Mouse (Mus musculus) left cerebral cortex, postnatal 36 days (tissue): ENCODE data around the gene Ccdc160. TPM values are rescaled to one million over a fixed set of nuclear protein-coding genes. Genes with fewer than 3 reads are reported as not detected.

Experiments
- DNase-seq, 2 experiments: peaks; one replicate each; pipeline ENCODE4 v3.0.0; 2021 to 2022; ENCODE audit warnings: low spot score in 2 of 2, mixed read lengths in 1 of 2
- intact Hi-C: fragments of 180-260 bp; cut with DNase I; formaldehyde crosslinking; loops from one replicate; pipeline ENCODE4 v1.15.1; 2025
- total RNA-seq, 2 experiments: library from RNA; stranded (reverse); gene quantifications; 2 replicates each; pipeline ENCODE4 v1.2.3; 2021

The Ccdc160 gene
- 1 to 10 TPM; 2.4 to 2.7 TPM for total RNA-seq

DNA sequence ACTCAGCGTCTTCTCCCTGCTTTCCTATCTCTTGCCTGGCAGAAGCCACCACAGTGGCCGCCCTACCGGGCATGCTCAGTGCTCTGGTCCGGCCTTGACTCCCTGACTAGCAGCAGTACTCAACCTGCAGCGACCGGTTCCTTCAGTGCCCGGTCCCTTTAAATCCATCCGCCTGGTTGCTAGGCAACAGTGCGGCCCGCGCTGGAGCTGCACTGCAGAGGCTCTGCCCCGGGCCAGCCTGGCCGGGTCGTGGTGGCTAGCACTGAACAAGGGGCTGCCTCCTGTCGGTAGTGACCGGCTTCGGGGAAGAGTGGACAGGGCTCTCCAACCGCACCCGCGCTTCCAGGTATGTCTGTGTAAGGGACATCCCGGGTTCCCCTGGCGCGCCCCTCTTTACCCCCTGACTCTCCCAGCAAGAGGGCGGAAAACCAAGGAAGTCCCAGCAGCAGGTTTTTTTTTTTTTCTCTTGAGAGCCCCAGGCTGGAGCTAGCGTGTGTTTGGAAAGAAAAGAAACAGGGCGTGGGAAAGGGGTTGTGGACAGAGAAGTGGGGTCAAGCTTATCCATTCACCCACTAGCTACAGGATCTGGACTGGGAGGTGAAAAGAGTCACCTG is at the start of gene Ccdc160:
Gene Ccdc160 (plus strand): TSS at position 221 of the 614 bp plus-strand sequence.
- intact Hi-C loops = no loop called here
- DNase-seq = peak; percentile 55 to 63

GRCm38 (mm10) chrX:52743781-52744180 is 47.2 kb upstream of the Ccdc160 start:
- intact Hi-C loops = no loop called here
- DNase-seq = no peak

DNA sequence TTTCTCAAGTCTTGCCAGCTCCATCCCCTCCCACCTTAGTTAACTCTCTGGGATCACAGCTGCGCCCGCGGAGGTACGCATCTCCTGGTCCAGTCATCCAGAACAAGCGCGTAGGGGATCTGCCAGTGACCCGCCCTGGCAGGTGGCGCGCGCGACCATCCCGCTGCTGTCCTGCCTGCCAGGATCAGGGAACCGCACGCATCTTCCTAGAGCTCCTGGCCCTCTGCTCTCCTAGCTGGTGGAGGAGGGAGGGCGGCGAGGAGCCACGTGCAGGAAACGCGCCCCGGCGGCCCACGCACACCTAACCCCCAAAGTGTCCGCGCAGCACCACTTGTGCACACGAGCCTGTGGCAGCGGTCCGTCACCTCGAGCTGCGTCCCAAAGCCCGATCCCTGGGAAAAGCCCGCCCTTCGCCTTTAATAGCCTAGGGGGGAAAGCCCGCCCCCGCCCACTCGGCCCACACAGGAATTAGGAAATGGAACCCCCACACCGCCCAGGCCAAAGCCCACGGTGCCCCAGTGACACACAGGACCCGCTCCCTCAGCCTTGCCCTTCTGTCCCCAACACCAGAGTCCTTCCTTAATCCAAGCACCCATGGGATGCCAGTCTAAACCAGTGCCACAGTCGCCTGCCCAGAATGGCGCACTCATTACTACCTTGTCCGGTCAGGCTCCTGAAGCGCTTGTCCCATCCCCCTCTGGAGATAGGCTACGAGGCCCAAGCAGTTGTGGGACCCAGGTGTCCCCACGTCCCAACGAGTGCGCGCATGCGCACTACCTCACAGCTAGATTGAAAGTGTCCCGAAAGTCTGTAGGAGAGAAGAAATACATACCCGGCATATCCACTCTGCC is 46.6 kb upstream of the Ccdc160 start:
- DNase-seq = peak in 1 of 2 experiments; percentile 4
- intact Hi-C loops = no loop called here

DNA sequence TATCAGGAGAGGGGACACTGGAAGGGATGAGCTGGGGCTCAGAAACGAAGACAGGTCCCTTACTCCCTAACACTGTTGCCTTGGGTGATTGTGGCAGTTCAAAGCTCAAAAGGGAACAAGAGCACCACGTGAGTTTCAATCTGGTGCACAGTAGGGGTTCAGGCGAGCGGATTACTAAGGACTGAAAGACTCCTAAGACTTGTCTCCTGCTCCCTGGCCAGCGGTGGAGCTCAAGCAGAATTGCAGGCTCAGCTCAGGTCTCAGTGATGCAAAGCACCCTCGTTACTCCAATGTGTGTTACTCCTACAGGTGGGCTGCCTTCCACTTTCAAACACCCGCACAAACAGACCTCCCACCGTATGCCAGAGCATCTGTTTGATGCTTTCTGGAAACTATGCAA is 45.5 kb upstream of the Ccdc160 start:
- intact Hi-C loops = no loop called here
- DNase-seq = no peak

- no peak for DNase-seq
- intact Hi-C loops = no loop called here
These were observed 45.1 kb upstream of the Ccdc160 start for GRCm38 (mm10) chrX:52745917-52746316.

DNA sequence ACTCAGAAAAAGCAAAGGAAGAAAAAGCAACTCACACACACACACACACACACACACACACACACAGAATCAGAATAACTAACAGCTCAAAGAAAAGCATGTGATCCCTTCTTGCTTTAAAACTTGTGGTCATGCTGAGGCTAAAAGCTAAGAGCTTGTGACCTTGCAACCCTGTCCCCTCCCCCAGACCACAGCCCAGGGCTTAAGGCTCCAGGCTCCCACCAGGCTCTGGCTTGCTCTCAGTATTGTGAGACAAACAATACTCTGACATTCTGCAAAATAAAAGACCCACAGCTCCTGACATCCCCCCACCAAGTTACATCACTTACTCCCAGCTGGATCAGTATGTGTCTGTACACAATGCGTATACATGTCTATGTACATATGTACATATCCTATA is 44.2 kb upstream of the Ccdc160 start:
- intact Hi-C loops = no loop called here
- no peak for DNase-seq

- no peak for DNase-seq
- intact Hi-C loops = no loop called here
These were observed 37.4 kb upstream of the Ccdc160 start for GRCm38 (mm10) chrX:52753491-52754085.

- DNase-seq = no peak
- intact Hi-C loops = no loop called here
These were observed 33.8 kb upstream of the Ccdc160 start for GRCm38 (mm10) chrX:52757164-52757563.

DNA sequence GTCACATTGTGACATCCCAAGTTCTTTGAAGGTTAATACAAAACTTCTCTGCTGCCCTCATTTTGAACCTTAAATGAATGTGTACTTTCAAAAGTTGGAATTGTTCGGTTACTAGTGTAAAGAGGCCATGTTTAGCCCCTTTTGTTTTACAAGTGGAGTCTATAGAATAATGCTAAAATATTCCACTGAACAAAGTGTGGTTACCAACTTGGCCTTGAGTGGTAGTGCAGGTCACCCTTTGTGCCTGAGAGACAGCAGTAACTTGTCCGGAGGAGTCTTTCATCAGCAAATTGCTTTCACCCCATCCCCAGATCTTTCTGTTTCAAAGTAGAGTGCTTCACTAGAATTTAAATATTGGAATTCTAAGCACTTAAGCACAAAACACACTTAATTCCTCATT is 31.8 kb upstream of the Ccdc160 start:
- intact Hi-C loops = no loop called here
- DNase-seq = no peak

DNA sequence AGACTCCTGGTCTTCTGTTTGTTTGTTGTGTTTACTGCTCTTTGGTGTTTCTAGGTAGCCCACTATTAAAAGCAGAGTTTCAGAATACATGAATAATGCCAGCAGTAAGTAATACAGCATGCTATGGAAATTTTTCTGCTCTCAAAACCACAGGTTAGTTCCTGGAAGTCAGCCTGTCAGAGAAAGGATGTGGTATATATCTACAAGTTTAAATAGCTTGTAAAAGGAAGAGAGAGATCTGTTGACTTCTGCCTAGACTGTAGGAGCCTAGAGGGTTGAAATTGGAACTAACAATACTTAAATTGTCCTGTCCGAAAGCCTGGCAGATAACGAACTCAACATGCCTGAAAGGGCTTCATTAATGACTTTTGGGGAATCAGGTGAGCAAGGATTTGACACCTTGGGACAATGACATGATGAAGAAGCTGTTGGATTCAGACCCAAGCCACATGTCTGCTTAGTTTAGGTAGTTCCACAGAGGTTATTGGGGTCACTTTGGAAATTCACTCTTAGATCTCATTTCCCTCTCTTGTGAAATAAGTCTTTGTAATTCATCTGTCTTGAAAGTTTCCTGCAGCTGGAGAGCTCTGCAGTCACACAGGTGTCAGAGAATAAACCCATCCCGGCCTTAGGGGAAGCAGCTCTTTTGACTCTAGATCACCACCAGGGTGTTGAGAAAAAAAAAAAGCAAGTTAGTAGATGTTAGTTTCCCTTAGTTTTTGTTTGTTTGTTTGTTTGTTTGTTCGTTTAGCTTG is 30.6 kb upstream of the Ccdc160 start:
- intact Hi-C loops = no loop called here
- no peak for DNase-seq

DNA sequence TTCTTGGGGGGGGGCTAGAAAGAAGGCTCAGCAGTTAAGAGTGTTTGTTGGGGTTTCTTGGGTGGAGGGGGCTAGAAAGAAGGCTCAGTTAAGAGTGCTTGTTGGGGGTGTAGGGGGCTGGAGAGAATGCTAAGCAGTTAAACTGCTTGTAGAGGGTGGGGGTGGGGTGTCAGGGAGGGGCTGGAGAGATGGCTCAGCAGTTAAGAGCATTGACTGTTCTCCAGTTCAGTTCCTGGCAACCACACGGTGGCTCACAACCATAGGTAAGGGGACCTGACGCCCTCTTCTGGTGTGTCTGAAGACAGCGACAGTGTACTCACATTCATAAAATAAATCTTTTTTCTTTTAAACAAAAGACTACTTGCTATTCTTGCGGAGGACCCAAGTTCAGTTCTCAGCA is 28.8 kb upstream of the Ccdc160 start:
- no peak for DNase-seq
- intact Hi-C loops = no loop called here

GRCm38 (mm10) chrX:52775973-52776372 is 15.0 kb upstream of the Ccdc160 start:
- no peak for DNase-seq
- intact Hi-C loops = no loop called here

DNA sequence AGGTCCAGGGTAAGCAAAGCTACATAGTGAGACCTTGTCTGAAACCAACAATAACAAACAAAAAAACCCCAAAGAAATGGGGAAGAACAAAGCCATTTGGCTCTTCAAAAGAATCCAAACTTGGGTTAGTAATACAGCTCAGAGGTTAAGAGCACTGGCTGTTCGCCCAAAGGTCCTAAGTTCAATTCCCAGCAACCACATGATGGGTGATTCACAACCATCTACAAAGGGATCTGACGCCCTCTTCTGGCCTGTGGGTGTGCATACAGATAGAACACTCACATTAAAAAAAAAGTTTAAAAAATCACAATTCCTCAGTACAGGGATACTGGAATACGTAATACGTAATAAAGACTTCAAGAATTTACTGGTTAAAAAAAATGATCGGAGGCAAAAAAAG is 13.3 kb upstream of the Ccdc160 start:
- DNase-seq = no peak
- intact Hi-C loops = no loop called here

- intact Hi-C loops = no loop called here
- no peak for DNase-seq
These were observed 7.1 kb upstream of the Ccdc160 start for GRCm38 (mm10) chrX:52783898-52784297.

DNA sequence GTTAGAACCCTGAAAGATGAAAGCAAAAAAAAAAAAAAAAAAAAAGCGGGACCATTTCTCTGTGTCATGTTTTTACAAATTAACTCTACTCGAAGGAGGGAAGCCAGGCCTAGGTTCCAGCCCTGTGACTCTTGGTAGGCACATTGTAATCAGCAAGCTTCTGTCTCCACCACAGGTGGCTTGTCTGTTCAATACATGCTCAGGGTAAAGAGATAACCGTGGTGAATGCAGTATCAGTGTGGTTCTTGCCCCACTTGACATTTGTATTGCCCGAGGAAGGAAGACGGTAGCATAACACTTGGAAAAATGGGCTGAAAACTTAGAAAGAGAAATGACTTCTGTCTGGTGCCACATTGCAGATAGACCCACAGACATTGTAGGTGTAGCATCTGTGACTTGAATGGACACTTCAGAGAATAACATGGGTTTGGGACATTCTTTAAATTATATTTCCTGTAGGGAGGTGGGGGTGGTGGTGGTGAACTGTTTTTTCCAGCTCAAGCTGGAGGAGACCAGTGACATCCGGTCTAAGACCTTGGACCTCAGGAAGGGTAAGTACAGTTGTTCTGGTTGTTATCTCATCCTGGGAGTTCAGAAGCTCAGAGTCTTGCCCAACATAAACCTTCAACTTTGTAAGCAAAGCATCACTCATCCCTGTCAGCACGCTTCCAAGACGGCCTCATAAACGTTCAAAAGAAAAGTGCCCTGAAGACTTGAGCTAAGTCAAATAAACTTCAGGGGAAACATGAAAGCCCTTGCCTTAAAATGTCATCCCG is 1.1 kb downstream of the Ccdc160 start:
- no peak for DNase-seq
- intact Hi-C loops = no loop called here

- intact Hi-C loops = no loop called here
These were observed 1.9 kb downstream of the Ccdc160 start for GRCm38 (mm10) chrX:52792861-52793260.

DNA sequence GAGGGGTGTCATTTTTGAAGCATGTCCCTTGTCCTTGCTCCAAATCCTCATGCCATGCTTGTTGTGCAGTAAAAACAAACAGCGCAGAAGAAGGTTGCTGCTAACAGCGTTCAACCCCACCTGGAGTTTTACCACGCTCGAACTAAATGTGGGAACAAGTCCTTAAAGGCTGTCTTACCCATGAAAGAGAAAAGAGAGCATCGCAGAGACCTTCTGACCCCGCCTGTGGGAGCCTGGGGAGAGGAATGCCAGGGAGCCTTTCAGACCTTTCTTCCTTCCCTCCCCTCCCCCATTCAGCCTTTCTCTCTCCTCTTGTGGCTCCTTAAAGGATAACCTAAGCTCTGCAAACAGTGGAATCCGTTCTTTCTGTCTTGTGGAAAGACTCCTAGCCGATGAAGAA is 4.8 kb downstream of the Ccdc160 start:
- DNase-seq = no peak
- intact Hi-C loops = no loop called here

More at GRCm38 (mm10) chrX:52792861-52793260, 1.9 kb downstream of the Ccdc160 start:
- no peak for DNase-seq

- no peak for DNase-seq
- intact Hi-C loops = no loop called here
These were observed 6.1 kb downstream of the Ccdc160 start for GRCm38 (mm10) chrX:52797031-52797625.

DNA sequence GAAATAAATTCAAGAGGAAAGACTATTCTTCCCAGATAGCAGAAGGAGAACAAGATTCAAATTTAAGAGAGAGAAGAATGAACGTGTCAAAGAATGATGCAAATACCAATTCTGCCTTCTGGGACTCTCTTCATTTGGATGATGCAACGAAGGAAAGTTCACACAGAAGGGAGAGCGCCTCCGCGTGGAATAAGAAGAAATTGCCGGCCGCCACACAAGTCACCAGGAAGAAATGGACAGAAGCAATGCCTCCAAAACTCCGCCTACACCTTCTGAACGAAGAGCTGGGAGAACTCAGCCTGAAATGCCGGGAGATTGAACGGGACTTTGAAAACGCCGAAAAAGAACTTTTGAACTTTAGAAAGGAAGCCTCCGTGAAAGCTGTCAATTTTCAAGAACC is 7.3 kb downstream of the Ccdc160 start:
- intact Hi-C loops = no loop called here

More for the DNA sequence above, 7.3 kb downstream of the Ccdc160 start:
- DNase-seq = no peak
